Mouse (Mus musculus) G1E (cell line): Measurements from ENCODE around the gene Magi1.

Source experiments
- CTCF ChIP-seq: IDR thresholded peaks from 2 replicates; pipeline ENCODE4 v1.5.1; 2012; ENCODE audit warnings: low read depth, low read length, inconsistent platforms, mixed read lengths
- GATA2 ChIP-seq: IDR thresholded peaks from 2 replicates; pipeline ENCODE4 v1.6.1; 2012; ENCODE audit warnings: low read depth, low read length, inconsistent platforms, borderline replicate concordance
- TAL1 ChIP-seq: conservative IDR thresholded peaks from 2 replicates; pipeline ENCODE4 v1.6.1; 2012; ENCODE audit warnings: low read depth, low read length, inconsistent platforms, mixed read lengths

DNA sequence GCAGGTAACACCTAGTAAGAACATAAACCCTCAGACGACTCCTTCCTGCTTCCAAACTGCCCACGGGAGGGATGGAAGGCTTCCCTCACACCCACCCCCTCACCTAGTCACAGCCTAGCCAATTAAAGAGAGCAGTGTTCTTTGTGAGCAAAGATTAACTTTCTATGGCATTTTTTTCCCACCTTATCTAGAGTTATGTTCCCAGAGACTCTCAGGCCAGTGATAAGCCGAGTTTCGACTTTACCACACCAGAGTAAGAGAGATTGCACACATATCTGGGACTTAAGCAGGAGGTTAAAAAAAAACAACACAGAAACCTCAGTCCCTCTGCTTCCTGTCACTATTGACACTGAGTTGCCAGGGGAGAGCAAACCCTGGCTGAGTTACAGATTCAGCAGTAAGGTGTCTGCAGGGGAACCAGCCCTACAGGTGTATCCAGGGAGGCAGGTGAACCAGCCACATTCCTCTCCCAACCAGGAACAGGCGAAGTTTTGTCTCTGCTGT is 80.0 kb downstream of the Magi1 start:
- TF ChIP-seq CTCF (no peak), TAL1 (no peak), GATA2 (no peak)
